Mouse (Mus musculus): ENCODE results near the gene Ncapg2.

- TF ChIP-seq CTCF (IDR thresholded peaks at IDR 0.05; ENCODE audit: borderline replicate concordance, insufficient read depth, low read depth, low read length) (no peak), POLR2A (IDR thresholded peaks at IDR 0.05; ENCODE audit: borderline replicate concordance, insufficient read depth, low read length) (no peak)
These were observed at the start of gene Ncapg2 for GRCm38 (mm10) chr12:116405045-116405835.
